Mouse (Mus musculus) intestine, embryonic 15.5 days (tissue): ENCODE measurements around the gene Epb41l2. TPM values are rescaled to one million over a fixed set of nuclear protein-coding genes. Genes with fewer than 3 reads are reported as not detected.

Source experiments
- ATAC-seq: fragments of 200-750 bp; cut with Nextera tagmentation; 2 replicates; pipeline ENCODE4 v1.8.0; 2017; ENCODE audit warnings: moderate TSS enrichment, moderate library complexity
- H3K27ac ChIP-seq: fragments of 300-500 bp; sonication (generic); 2 replicates; pipeline ENCODE4 v1.5.1; 2015; ENCODE audit warnings: mild to moderate bottlenecking, inconsistent platforms
- H3K27me3 ChIP-seq: fragments of 300-500 bp; sonication (generic); replicated peaks from 2 replicates; pipeline ENCODE4 v1.6.1; 2015; ENCODE audit warnings: inconsistent platforms
- H3K36me3 ChIP-seq: fragments of 300-500 bp; sonication (generic); 2 replicates; pipeline ENCODE4 v1.6.1; 2015; ENCODE audit warnings: inconsistent platforms
- H3K4me1 ChIP-seq: fragments of 300-500 bp; sonication (generic); replicated peaks from 2 replicates; pipeline ENCODE4 v1.6.1; 2015; ENCODE audit warnings: inconsistent platforms
- H3K4me2 ChIP-seq: fragments of 300-500 bp; sonication (generic); replicated peaks from 2 replicates; pipeline ENCODE4 v1.6.1; 2015; ENCODE audit warnings: mild to moderate bottlenecking, inconsistent platforms
- H3K4me3 ChIP-seq: fragments of 300-500 bp; sonication (generic); replicated peaks from 2 replicates; pipeline ENCODE4 v1.5.1; 2015; ENCODE audit warnings: inconsistent platforms
- H3K9ac ChIP-seq: fragments of 300-500 bp; sonication (generic); 2 replicates; pipeline ENCODE4 v1.6.1; 2015; ENCODE audit warnings: inconsistent platforms
- H3K9me3 ChIP-seq: fragments of 300-500 bp; sonication (generic); 2 replicates; pipeline ENCODE4 v1.6.1; 2016; ENCODE audit warnings: inconsistent platforms
- WGBS: fragments of 180-500 bp; shearing (Covaris S2); methylation state at CpG from one replicate; pipeline ENCODE4 v1.1.7; 2015; 5-methylcytosine and 5-hydroxymethylcytosine counted together
- polyA plus RNA-seq: library from polyadenylated mRNA; unstranded; fragments of >200 nt; fragmentation: Nextera tagmentation; extraction: Ambion mirVana; gene quantifications from 2 replicates; pipeline ENCODE4 v1.2.1, GENCODE M21; 2015

The Epb41l2 gene
- 40.1 and 42.1 TPM in 2 replicates for polyA plus RNA-seq

DNA sequence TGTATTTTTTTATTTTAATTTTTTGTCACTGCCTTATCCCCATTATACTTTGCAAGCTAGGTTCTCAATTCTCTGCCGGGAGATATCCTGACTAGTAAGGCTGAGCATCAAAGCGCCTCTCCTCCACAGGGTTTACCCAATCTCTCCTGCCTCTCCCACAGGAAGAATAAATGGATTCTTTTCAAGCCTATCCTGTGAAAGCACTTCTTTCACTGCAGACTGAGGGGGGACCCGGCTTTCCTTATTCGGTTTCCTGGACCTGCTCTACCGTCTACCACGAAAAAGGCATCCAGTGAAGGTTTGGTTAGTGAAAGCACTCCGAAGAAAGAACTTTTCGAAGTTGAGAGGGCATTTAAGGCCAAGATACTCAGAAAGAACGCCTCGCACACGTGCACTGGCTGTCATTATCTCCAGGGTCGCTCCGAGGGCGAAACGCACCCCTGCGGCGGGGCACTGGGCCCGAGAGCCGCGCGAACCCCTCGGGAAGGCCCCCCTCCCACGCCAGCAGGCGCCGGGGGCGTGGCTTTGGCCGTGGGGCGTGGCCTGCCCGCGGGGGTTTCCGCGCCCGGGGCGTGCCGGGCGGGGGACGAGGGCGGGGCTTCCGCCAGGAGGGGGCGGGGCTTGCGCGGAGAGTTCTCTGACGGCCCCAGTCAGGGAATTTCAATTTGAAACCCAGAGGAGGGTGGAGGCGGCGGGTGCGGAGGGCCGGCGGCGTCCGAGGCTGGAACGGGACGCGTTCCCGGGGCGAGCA is at the start of gene Epb41l2:
Gene Epb41l2, plus strand, starts transcription at position 591 of the 751 bp plus-strand sequence.
- Histone ChIP-seq H3K27ac (peak within 1 kb of the TSS; percentile 83), H3K9ac (peak within 1 kb of the TSS; percentile 80), H3K4me1 (0 out of 2 replicates have a peak, but pooled peaks cover 6% of the 10 kb centered on the region), H3K27me3 (no peaks in the 10 kb centered on the region), H3K9me3 (no peaks in the 10 kb centered on the region), H3K4me3 (peak within 1 kb of the TSS; percentile 85), H3K4me2 (peak within 1 kb of the TSS; percentile 80), H3K36me3 (no peaks in the 10 kb centered on the region)
- 2% methylated on average over 47 of the region's 55 CpGs for WGBS
- ATAC-seq = peak; percentile 95

GRCm38 (mm10) chr10:25309996-25310395 is 49.6 kb upstream of the Epb41l2 start:
- H3K27ac ChIP-seq = no peak overlapping the region
- no peaks in the 10 kb centered on the region for H3K36me3 ChIP-seq
- no peak overlapping the region for H3K9ac ChIP-seq
- H3K27me3 ChIP-seq = no peaks in the 10 kb centered on the region
- no peaks in the 10 kb centered on the region for H3K9me3 ChIP-seq
- 82% methylated on average over 5 of the region's 5 CpGs for WGBS
- no peak overlapping the region for H3K4me2 ChIP-seq
- ATAC-seq = no peak
- H3K4me3 ChIP-seq = no peak overlapping the region
- no peaks in the 10 kb centered on the region for H3K4me1 ChIP-seq

DNA sequence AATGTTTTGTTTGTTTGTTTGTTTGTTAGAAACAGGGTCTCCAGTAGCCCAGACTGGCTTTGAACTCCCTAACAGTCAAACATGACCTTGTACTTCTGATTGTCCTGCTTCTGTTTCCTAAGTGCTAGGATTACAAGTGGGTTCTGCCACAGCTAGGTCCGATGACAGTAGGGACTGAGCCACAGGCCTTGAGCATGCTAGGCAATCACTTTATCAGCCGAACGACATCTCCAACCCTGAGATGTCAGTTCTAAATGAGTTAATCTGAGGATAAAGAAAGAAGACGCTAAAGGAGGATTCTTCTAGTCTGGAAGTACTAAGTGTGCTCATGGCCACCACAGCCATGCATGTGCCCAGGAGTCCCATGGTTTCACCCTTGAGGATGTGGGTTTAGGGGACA is 48.9 kb upstream of the Epb41l2 start:
- H3K27me3 ChIP-seq = no peaks in the 10 kb centered on the region
- no peak overlapping the region for H3K9ac ChIP-seq
- H3K4me3 ChIP-seq = no peak overlapping the region
- WGBS = 79% methylated on average over 4 of the region's 4 CpGs
- no peak overlapping the region for H3K4me2 ChIP-seq
- H3K27ac ChIP-seq = no peak overlapping the region
- ATAC-seq = no peak
- no peaks in the 10 kb centered on the region for H3K4me1 ChIP-seq
- no peaks in the 10 kb centered on the region for H3K9me3 ChIP-seq
- H3K36me3 ChIP-seq = no peaks in the 10 kb centered on the region

- Histone ChIP-seq H3K36me3 (no peaks in the 10 kb centered on the region), H3K9ac (no peak overlapping the region), H3K4me1 (no peaks in the 10 kb centered on the region), H3K9me3 (no peaks in the 10 kb centered on the region), H3K27me3 (no peaks in the 10 kb centered on the region), H3K27ac (no peak overlapping the region), H3K4me3 (no peak overlapping the region), H3K4me2 (no peak overlapping the region)
- WGBS = 62% methylated on average over 9 of the region's 9 CpGs
- ATAC-seq = no peak
These were observed 47.9 kb upstream of the Epb41l2 start for GRCm38 (mm10) chr10:25311554-25312212.

DNA sequence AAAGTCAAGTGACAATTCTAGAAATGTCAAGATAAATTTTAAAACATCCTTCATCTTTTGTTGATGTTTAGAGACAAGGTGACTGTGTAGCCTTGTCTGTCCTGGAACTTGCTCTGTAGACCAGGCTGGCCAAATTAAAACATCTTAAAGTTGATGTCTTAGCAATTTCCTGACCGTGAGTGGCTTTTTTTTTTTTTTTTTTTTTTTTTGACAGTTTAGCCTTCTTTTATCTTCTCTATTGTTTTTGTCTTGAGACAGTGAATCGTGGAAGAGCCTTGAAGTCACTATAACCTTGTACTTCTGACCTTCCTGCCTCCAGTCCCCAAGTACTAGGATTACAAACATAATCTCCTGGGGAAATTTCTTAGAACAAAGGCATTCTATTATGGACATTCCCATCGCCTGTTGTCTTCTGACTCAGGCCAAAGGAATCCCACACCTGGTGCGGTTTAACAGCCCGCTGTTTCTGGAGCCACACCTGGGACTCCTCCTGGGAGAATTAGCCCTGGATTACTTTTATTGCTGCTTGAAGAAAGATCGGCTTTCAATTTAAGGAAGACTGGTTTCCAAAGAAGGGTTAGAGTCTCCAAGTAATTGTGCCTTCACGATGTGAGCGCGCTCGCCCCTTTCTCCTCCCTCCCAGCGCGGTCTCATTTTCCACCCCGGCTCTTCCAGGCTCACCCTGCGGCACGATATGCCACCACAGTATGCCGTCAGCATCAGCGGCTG is 45.6 kb upstream of the Epb41l2 start:
- Histone ChIP-seq H3K27ac (no peak overlapping the region), H3K9ac (no peak overlapping the region), H3K4me3 (no peak overlapping the region; the same call in 1 of the 2 replicates), H3K4me1 (no peaks in the 10 kb centered on the region), H3K9me3 (no peaks in the 10 kb centered on the region), H3K27me3 (no peaks in the 10 kb centered on the region), H3K36me3 (no peaks in the 10 kb centered on the region), H3K4me2 (peak overlapping the region; percentile 39)
- ATAC-seq = peak; percentile 89
- WGBS = 13% methylated on average over 17 of the region's 17 CpGs

GRCm38 (mm10) chr10:25317665-25318064 is 41.9 kb upstream of the Epb41l2 start:
- no peaks in the 10 kb centered on the region for H3K4me1 ChIP-seq
- no peak overlapping the region for H3K27ac ChIP-seq
- ATAC-seq = peak; percentile 66
- no peaks in the 10 kb centered on the region for H3K9me3 ChIP-seq
- no peaks in the 10 kb centered on the region for H3K36me3 ChIP-seq
- no peak overlapping the region for H3K4me3 ChIP-seq
- no peaks in the 10 kb centered on the region for H3K27me3 ChIP-seq
- no peak overlapping the region for H3K9ac ChIP-seq
- H3K4me2 ChIP-seq = no peak overlapping the region

GRCm38 (mm10) chr10:25318405-25318804 is 41.2 kb upstream of the Epb41l2 start:
- no peaks in the 10 kb centered on the region for H3K9me3 ChIP-seq
- H3K27me3 ChIP-seq = no peaks in the 10 kb centered on the region
- no peak for ATAC-seq
- no peak overlapping the region for H3K27ac ChIP-seq
- H3K4me2 ChIP-seq = no peak overlapping the region
- WGBS = 71% methylated on average over 5 of the region's 5 CpGs
- no peaks in the 10 kb centered on the region for H3K36me3 ChIP-seq
- no peaks in the 10 kb centered on the region for H3K4me1 ChIP-seq
- no peak overlapping the region for H3K9ac ChIP-seq
- no peak overlapping the region for H3K4me3 ChIP-seq

DNA sequence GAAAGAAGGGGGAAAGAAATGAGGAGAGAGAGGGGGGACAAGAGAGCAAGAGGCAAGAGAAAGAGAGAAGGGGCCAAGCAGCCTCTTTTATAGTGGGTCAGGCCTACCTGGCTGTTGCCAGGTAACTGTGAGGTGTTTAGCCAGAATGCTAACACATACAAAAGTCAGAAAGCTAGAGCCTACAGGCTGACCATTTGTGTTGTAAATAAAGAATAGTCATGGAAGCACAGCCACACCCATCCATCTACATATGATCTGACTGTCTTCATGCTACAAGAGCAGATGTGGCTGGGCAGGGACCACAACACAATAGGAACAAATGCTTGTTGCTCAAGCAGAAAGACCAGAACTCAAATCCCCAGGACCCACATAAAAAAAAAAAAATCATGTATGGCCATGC is 40.1 kb upstream of the Epb41l2 start:
- Histone ChIP-seq H3K27me3 (no peaks in the 10 kb centered on the region), H3K4me3 (no peak overlapping the region), H3K4me2 (no peak overlapping the region), H3K36me3 (no peaks in the 10 kb centered on the region), H3K9ac (no peak overlapping the region), H3K27ac (no peak overlapping the region), H3K4me1 (no peaks in the 10 kb centered on the region), H3K9me3 (no peaks in the 10 kb centered on the region)
- no peak for ATAC-seq

GRCm38 (mm10) chr10:25321198-25321597 is 38.4 kb upstream of the Epb41l2 start:
- H3K9ac ChIP-seq = no peak overlapping the region
- no peaks in the 10 kb centered on the region for H3K4me1 ChIP-seq
- WGBS = 85% methylated on average over 4 of the region's 4 CpGs
- no peak overlapping the region for H3K27ac ChIP-seq
- H3K27me3 ChIP-seq = no peaks in the 10 kb centered on the region
- no peak overlapping the region for H3K4me3 ChIP-seq
- H3K9me3 ChIP-seq = no peaks in the 10 kb centered on the region
- no peaks in the 10 kb centered on the region for H3K36me3 ChIP-seq
- ATAC-seq = no peak
- no peak overlapping the region for H3K4me2 ChIP-seq

GRCm38 (mm10) chr10:25325690-25326089 is 33.9 kb upstream of the Epb41l2 start:
- no peak for ATAC-seq
- H3K4me2 ChIP-seq = no peak overlapping the region

GRCm38 (mm10) chr10:25327511-25327910 is 32.1 kb upstream of the Epb41l2 start:
- Histone ChIP-seq H3K27me3 (no peaks in the 10 kb centered on the region), H3K27ac (no peak overlapping the region), H3K9me3 (no peaks in the 10 kb centered on the region), H3K4me2 (no peak overlapping the region), H3K4me3 (no peak overlapping the region), H3K4me1 (no peaks in the 10 kb centered on the region), H3K36me3 (no peaks in the 10 kb centered on the region), H3K9ac (no peak overlapping the region)
- 78% methylated on average over 6 of the region's 6 CpGs for WGBS
- no peak for ATAC-seq

More at GRCm38 (mm10) chr10:25325690-25326089, 33.9 kb upstream of the Epb41l2 start:
- Histone ChIP-seq H3K27me3 (no peaks in the 10 kb centered on the region), H3K27ac (no peak overlapping the region), H3K9ac (no peak overlapping the region), H3K4me3 (no peak overlapping the region), H3K9me3 (no peaks in the 10 kb centered on the region), H3K4me1 (no peaks in the 10 kb centered on the region), H3K36me3 (no peaks in the 10 kb centered on the region)
- 73% methylated on average over 4 of the region's 4 CpGs for WGBS

DNA sequence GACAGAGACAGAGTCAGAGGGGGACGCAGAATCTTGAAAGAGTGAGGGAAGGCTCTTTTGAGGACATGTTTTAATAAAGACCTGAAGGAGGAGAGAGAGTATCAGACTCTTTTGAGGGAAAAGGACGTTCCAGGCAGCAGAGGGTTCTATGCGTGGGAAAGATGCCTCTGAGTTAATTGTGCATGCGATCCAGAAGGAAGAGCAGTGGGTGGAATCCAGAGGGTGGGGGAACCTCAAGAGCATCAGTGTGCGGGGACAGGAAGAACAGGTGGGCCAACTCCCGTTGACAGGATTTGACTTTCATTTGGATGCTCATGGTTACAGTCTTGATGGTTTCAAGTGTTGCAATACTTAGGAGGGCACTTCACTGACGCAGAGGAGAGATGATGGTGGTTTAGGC is 29.5 kb upstream of the Epb41l2 start:
- 88% methylated on average over 7 of the region's 7 CpGs for WGBS

More for the DNA sequence above, 29.5 kb upstream of the Epb41l2 start:
- H3K36me3 ChIP-seq = no peaks in the 10 kb centered on the region
- H3K9me3 ChIP-seq = no peaks in the 10 kb centered on the region
- no peak for ATAC-seq
- H3K4me1 ChIP-seq = no peaks in the 10 kb centered on the region
- no peak overlapping the region for H3K27ac ChIP-seq
- no peak overlapping the region for H3K9ac ChIP-seq
- no peak overlapping the region for H3K4me3 ChIP-seq
- no peak overlapping the region for H3K4me2 ChIP-seq
- H3K27me3 ChIP-seq = no peaks in the 10 kb centered on the region
